Mouse (Mus musculus) lung, adult 2 months (tissue): ENCODE measurements around the gene Hypk.

ENCODE experiments used
- CTCF ChIP-seq: fragments of 200-500 bp; IDR thresholded peaks from 2 replicates; pipeline ENCODE4 v1.5.1; 2011; ENCODE audit warnings: mild to moderate bottlenecking, low read length, control low read depth; ENCODE audit not compliant: insufficient read depth
- POLR2A ChIP-seq: fragments of 200-500 bp; IDR thresholded peaks from 2 replicates; pipeline ENCODE4 v1.6.1; 2011; ENCODE audit warnings: low read depth, mild to moderate bottlenecking, control low read depth, low read length, borderline replicate concordance; ENCODE audit errors: extremely low read depth

GRCm38 (mm10) chr2:121415103-121415502 is 38.0 kb upstream of the Hypk start:
- no peak for TF ChIP-seq CTCF
- no peak for TF ChIP-seq POLR2A
